Mouse (Mus musculus) right cerebral cortex, postnatal 4 days (tissue): ENCODE measurements around the gene Rrp36.

Source experiments
- DNase-seq: peaks from one replicate; pipeline ENCODE4 v3.0.0-alpha.2; 2022

Gene Rrp36

DNA sequence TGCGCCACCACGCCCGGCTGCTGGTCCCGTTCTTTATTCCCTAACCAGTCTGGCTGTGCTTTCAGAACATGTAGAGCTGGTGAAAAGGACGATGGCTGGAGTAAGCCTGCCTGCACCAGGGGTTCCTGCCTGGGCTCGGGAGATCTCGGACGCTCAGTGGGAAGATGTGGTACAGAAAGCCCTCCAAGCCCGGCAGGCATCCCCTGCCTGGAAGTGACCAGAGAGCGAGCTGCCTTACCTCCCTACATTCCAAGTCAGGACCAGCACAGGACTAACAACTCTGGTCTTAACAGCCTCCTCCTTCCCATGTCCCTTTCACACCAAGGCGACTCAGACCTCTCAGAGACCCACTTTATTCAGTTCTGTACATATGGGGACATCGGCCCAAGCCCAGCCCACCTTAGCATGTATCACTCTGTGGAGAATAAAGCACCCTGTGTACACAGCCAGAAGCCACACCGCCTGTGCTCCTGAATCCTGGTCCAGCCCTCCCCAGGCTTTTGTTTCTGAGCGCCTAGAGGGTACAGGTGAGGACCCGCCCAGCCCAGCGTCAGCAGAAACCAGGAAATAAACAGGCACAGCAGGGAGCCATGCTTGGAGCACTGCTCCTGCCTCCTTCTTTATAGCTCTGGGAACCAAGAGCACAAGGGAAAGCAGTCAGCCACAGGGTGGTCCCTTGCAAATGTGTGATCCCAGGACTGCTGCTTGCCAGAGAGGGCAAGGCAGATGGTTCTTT is 8.7 kb upstream of the Rrp36 start:
- no peak for DNase-seq

DNA sequence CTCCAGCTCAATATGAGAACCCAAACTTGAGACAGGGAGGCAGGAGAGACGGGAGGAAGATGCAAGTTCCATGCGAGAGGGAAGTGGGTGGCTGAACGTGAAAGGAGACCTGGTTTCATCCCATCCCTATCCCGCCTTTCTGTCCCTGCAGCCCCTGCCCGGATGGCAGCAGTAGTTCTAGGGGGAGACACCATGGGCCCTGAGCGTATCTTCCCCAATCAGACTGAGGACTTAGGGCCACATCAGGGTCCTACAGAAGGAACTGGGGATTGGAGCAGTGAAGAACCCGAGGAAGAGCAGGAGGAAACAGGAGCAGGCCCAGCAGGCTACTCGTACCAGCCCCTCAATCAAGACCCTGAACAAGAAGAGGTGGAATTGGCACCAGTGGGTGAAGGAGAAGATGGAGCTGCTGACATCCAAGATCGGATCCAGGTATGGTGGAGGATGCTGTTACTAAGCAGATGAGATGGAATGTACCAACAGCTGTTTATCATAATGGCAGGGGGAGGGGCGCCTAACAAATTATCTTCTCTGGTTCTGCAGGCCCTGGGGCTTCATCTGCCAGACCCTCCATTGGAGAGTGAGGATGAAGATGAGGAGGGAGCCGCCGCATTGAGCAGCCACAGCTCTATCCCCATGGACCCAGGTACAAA is 7.4 kb upstream of the Rrp36 start:
- no peak for DNase-seq

DNA sequence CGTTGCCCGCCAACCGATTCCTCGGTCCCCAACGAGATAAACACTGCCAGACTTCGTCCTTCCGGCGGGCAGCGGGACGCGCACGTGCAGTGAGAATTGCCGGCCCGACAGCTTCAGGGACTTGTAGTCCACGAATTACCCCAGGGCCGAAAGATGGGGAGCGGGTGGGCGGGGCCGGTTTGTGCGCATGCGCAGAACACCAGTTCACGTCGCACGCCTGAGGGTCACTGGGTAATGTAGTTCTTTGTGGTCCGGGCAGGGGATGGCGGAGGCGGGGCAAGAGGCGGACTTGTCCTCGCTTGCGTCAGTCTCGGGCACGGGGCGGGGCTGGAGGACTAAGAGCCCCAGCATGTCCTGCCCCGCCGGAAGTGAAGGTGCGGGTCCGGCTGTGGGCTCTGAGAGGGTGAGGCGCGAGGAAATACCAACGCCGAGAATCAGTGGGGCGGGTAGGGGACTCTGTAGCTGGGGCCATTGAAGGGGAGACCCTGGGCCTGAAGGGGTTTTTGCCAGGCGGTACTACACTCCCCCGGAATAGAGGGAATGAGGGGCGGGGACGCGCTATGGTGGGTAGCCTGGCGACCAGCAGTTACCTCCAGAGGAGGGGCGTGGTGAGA is 6.7 kb upstream of the Rrp36 start, which contains the start of gene Klhdc3:
Gene Klhdc3, minus strand, starts transcription at position 155 of the 614 bp plus-strand sequence.
- peak; percentile 99 for DNase-seq

DNA sequence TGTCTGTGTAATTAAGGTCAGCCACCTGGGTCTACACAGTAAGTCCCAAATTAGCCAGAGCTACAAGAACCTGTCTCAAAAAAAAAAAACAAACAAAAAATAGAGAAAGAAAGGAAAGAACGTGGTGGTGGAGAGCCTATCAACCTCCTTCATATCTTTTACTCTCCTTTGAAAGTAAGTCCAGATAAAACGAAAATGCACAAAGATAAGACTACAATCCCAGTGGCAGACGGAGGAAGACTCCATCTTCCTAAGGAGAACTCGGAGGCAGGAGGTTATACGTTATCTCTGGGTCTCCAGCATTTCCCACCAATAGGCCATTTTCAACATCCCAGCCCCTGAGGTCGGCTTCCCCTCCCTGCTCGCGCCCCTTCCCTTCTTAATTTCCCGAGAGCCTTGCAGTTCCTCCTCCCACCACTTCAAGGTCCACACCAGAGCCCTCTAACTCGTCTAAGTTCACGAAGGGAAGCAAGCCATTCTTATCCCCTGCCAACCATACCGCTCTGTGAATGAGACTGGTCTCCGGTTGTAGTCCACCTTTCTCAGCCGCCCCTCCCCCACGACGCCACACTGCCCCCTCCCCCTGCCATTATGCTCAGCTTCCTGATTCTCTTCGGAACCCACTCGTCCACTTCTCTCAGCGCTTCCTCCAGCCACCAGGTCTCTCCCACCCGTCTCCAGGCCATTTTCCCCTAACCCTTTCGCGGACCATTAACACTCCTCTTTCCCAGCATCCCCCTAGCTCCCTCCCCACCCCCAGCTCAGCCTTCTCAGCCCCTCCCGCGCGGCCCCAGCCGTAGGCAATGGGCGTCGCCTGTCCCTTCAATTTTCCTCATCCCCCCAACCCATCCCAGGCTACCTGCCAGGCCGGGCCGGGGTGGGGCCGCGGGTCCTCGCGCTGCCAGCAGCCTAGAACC is 5.9 kb upstream of the Rrp36 start:
- DNase-seq, result peak; percentile 74

DNA sequence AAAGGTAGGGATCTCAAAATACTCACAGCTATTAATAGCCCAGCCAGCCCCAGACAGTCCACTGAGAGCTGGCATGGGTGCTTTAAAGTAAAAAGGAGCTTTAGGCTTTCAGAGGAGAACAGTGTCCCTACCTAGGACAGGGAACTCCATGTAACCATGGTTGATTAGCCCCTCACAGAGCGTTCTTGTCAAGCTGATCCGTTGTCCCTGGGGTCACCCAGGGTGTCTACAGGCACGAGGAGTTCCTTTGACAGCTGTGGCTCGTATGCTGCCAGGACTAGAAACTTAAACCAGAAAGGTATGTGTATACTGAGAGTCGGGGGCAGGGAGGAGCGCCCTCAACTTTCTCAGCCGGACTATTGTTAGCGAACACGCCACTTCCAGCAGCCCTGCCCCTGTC is 4.8 kb upstream of the Rrp36 start:
- no peak for DNase-seq

DNA sequence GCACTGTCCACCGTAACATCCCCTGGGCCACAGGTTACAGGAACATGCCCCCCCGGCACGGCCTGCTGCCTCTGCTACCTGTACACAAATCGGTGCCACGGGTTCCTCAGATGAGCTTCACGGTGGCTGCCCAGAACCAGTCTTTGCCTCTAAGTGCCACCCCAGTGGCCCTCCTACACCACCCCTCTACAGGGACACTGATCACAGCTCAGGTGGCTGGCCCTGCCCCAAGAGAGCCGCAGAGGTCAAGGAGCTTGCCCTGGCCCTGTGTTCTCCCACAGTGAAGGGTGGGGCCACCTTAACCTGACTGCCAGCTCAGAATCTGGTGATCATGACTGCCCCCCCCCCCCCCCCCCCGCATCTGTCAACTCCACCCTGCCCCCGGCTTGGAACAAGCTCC is 4.3 kb upstream of the Rrp36 start, which contains the start of gene Mea1:
Gene Mea1, plus strand, starts transcription at position 378 of the 400 bp plus-strand sequence.
- DNase-seq, result no peak

DNA sequence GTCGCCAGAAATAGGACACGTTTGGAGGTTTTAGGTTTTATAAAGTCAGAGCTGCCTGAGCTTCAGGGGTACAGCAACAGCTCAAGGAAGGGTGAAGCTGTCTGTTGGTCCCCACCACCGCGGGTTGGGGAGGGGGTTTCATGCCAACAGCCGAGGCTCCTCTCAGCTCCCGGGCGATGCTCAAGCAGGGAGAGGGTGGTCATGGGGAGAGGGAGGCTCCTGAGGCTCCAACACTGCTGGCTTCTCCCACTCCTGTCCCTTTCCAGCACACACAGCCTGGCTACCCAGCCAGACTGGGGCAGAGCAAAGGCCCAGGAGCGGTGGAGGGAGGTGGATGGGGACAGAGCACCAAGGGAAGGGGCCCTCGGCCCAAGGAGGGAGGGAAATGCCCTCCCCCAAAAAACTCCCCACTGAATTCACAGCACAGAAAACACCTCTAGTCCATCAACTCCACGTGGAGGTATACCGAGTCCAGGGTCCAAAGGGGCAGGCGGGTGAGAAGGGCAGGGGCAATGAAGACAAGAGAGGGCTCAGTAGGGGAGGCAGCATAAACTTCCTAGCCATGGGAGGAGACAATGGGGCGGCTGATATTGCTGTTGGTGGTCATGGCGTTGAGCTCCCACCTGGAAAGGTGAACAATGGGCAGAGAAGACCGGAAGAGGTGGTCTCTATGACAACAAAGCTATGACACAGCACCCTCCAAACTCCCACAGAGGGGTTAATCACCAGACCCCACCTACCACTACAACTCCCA is 555 bp upstream of the Rrp36 start:
- DNase-seq, result no peak

DNA sequence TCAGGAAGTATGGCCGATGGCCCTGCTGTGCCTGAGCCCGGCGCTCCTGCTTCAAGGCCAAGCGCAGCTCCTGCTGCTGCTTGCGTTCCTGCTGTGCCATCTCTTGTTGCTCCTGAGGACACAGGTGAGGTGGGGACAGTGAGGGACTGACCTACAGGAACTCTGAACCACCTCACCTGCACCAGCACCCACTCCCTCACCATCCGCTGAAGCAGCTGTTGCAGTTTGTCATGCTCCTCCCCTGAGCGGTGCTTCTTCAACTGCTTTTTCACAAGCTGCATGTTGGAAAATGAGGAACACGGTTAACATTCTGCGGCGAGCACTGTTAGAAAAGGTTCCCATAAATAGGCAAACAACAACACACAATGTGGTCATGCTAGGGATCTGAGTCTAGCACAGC is 4.2 kb downstream of the Rrp36 start:
- DNase-seq, result no peak

DNA sequence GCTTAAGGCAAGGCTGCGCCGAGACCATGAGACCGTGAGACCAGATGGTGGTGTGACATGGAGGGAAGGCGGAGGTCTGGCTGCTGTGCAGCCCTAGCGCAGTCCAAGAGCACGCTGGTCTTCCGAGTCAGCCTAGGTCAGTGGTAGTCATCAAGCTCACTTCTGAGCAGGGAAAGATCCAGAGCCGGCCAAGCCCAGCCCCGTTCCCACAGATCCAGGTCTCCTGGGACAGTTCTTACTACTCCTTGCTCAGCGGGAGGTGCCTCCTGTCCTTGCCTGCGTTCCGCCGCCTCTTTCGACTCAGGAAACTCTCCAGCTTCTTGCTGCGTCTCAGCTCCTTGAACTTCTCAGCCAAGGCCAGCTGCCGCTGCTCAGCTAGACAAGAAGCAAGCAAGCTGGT is 6.4 kb downstream of the Rrp36 start:
- no peak for DNase-seq

DNA sequence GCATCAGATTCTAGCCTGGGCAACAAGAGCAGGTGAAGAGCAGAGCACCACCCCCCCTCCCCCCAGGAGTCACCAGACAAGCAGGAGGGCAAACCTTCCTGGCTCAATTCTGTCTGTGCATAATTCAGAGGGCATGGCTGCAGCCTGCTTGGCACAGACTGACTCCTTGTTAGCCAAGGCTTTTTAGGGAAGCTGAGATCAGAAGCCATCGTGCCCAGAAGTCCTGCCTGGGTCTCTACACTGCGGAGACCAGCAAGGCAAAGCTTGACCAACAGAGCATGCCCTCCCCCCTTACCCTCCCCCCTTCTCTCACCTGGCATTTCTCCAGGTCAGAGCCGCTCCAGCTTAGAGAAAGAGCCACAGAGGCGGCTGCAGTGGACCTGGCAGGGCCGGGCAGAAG is 11.4 kb downstream of the Rrp36 start:
- DNase-seq, result no peak

DNA sequence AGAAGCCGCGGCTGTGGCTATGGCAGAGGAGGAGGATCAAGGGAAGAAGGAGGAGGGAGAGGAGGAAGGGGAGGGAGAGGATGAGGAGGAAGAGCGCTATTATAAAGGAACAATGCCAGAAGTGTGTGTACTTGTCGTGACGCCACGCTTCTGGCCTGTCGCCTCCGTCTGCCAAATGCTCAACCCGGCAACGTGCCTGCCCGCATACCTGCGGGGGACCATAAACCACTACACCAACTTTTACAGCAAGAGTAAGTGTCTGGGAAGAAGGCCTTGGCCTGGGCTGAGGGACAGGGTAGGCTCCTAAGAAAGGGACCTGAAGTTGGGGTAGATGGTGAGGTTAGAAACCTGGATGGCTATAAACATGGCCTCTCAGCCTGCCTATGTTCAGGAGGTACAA is 12.2 kb downstream of the Rrp36 start:
- no peak for DNase-seq

DNA sequence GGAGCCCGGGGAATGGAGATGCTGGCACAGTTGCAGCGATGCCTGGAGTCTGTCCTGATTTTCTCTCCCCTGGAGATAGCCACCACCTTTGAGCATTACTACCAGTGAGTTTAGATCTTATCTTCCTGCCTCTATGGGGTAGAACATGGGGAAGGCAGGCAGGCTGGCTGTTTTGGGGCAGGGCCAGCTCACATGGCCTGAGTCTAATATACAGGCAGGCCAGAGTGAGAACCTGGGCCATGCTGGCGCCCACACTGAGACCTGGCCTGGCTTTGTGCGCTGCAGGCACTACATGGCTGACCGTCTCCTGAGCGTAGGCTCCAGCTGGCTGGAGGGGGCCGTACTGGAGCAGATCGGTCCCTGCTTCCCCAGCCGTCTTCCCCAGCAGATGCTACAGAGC is 12.8 kb downstream of the Rrp36 start:
- DNase-seq, result no peak

DNA sequence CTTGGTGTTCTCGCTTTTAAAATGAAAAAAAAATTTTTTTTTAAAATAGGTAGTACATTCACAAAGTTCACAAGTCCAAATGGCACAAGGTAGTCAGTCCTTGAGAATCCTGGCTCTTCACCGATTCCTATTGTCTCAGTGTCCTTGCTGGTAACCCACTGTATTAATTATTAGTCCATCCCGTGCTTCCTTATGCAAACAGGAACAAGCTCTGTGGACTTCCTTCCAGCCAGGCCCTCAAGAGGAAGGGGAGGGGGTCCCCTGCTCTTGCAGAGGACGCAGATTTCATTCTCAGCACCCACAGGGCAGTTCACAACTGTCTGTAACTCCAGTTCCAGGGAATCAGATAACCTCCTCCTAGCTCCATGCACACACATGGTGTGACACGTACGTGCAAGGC is 18.1 kb downstream of the Rrp36 start:
- DNase-seq, result no peak

DNA sequence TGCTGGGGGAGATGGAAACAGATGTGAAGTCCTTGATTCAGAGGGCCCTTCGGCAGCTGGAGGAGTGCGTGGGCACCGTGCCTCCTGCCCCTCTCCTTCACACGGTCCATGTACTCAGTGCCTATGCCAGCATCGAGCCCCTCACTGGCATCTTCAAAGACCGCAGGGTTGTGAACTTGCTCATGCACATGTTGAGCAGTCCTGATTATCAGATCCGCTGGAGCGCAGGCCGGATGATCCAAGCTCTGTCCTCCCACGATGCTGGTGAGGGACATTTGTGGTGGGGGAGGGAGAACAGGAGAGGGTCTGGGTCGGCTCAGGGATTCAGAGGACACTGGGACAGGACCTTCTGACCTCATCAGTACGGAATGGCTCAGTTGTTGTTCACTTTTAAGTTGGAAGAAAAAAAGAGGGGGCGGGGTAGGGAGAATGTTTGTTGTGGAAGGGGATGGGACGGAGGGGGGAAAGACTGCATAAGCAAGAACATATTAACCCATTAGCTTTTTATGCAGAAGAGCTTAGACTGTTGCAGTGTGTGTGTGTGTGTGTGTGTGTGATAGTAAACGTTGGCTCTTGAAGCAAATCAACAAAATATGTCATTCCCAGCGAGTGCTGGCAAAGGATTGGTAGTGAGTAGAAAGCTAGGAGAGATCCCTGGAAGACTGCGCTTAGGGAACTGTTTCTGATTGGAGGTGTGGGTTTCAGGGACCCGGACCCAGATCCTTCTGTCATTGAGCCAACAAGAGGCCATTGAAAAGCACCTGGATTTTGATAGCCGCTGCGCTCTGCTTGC is 22.2 kb downstream of the Rrp36 start:
- no peak for DNase-seq

DNA sequence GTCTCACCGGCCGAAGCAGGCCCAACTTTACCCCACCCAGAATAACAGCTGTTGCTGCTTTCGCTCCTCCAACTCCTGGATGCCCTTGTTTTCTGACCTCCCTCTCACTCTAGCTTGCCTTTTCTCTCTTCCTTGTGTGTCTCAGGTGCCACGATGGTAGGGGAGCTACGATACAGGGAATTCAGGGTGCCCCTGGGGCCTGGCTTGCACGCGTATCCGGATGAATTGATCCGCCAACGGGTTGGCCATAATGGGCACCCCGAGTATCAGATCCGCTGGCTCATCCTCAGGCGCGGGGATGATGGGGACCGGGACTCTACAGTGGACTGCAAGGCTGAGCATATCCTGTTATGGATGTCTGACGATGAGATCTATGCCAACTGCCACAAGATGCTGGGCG is 22.9 kb downstream of the Rrp36 start:
- no peak for DNase-seq

DNA sequence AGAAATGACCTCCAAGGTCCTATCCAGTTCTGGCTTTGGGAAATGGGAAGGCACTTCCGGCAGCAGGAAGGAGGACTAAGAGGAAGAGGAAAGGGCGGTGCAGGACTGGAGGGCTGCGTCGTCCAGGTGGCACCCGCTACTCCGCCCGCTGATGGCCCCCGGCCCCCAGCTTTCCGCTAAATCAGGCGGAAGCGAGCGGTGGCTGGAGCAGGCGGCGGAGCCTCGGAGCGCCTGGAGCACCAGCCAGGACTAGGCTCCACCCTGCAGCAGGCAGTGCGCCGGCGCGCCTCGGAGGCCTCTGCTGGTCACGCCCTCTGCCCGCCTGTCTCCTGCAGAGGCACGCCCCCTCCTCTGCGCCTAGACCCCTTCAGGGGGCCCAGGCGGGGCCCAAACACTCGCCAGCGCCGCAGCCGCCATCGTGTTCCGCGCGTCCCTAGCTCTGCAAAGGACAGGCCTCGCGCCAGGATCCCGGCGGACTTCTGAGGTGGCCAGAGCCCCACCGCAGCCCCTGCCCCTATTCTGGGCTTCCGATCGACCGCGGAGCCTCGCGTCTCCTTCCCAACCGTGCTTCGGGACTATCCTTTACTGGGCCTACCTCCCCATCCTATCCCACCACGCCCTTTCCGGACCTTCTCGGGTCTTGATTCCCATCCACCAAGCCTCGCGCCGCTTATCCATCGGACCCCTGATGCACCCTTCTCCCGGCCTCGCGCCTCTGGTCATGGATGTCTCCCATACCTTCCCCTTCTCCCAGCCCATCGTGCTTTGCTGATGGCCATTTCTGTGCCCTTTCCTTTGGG is 23.7 kb downstream of the Rrp36 start, which contains the start of gene Cul7:
Gene Cul7, plus strand, starts transcription at position 106 of the 800 bp plus-strand sequence.
- DNase-seq, result peak; percentile 89

DNA sequence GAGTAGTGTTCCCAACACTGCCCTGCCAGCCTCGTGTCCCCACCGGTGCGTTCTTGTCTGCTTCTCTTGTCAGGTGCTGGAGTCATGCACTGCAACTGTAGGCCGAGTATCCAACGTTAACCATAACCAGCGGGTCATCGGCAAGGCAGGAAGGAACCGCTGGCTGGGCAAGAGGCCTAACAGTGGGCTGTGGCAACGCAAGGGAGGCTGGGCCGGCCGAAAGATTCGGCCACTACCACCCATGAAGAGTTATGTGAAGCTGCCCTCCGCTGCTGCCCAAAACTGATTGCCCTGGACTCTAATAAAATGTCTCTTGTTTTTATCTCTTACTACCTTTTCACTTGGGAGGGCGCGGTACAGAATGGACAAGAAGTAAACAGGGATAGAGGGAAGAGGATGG is 24.3 kb downstream of the Rrp36 start:
- DNase-seq, result no peak

DNA sequence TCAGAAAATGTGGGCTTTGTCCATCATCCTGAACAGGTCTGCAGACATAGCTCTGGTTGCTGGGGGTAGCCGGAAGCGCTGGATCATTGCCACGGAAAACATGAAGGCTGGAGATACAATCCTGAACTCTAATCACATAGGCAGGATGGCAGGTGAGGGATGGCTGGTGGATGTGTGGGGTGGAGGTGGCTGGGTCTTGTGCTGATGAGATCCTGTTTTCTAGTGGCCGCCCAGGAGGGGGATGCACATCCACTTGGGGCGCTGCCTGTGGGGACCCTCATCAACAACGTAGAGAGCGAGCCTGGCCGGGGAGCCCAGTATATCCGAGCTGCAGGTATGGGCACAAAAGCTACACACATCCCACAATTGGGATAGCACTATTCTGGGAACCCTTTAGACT is 25.7 kb downstream of the Rrp36 start:
- no peak for DNase-seq

DNA sequence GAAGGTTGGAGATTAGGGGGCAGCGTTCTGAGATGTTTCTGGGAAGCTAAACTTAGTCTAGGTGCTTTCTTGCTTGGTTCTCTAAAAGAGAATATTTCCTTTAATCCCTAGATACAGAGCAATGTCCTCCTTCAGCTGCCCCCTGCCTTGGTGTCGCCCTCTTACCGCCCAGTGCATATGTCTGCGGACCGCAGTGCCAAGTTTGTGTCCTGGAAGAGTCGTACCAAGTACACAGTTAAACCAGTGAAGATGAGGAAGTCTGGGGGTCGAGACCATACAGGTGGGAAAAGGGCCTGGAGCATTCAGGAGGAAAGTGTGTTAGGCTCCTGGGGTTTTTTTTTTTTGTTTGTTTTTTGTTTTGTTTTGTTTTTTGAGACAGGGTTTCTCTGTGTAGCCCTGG is 26.9 kb downstream of the Rrp36 start:
- DNase-seq, result no peak

DNA sequence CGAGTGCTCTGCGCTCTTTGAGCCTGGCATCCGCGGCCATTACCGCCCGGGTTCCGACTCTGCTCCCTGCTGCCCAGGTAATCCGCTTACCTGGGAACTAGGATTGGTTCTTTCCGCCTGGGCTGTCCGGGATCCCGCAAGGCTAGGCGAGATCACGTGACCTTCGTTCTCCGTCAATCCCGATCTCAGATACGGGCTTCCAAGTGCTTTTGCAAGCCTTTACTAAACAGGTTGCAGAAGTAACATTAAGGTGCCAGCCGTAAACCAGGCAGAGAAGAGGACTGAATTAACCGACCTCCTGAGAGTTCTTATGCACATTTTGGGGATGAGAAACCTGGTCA is 27.9 kb downstream of the Rrp36 start:
- DNase-seq, result no peak
